Mouse (Mus musculus) lung, adult 2 months (tissue): ENCODE measurements around the gene Peg10.

Experiments used
- CTCF ChIP-seq: fragments of 200-500 bp; IDR thresholded peaks from 2 replicates; pipeline ENCODE4 v1.5.1; 2011; ENCODE audit warnings: mild to moderate bottlenecking, low read length, control low read depth; ENCODE audit not compliant: insufficient read depth
- POLR2A ChIP-seq: fragments of 200-500 bp; IDR thresholded peaks from 2 replicates; pipeline ENCODE4 v1.6.1; 2011; ENCODE audit warnings: low read depth, mild to moderate bottlenecking, control low read depth, low read length, borderline replicate concordance; ENCODE audit errors: extremely low read depth

GRCm38 (mm10) chr6:4799359-4799758, 52.3 kb downstream of the Peg10 start:
- TF ChIP-seq POLR2A (no peak), CTCF (no peak)
